Mouse (Mus musculus) CH12F3 (cell line): ENCODE data around the gene Prr29.
"Not testable (repeated sequence)": the region's sequence is repeated elsewhere in the genome, so short reads cannot be mapped to it uniquely, and the experiment has no call there.

Experiments used
- in situ Hi-C: fragments of 300-500 bp; cut with MboI; formaldehyde crosslinking; loops from 2 replicates; pipeline ENCODE4 v1.14.3; 2020; ENCODE audit warnings: low sequenced_read_pairs

Prr29 gene

DNA sequence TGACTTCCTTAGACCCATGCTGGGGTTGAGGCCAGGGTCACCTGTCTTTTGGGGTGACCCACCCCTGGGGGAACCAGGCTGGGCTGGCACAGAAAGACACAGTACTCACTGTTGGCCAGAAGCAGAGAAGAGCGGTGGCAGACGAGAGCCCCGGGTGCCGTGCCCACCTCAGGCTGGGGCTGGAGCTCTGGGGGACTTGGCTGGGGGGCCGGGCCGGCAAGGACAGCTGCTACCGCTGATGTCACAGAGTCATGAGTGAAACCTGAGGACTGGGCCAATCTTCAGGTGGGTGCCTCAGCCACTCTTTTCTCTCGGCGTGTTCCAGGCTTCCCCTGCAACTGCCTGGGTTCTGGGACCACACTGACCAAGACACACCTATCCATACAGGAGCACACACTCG lies at the start of gene Prr29:
Gene Prr29 (plus strand): TSS at position 107 of the 400 bp plus-strand sequence.
- in situ Hi-C loops = no loop called here

- in situ Hi-C loops = no loop called here
Observed at GRCm38 (mm10) chr11:106316416-106316815, 48.9 kb upstream of the Prr29 start.

GRCm38 (mm10) chr11:106317801-106318200 lies 47.5 kb upstream of the Prr29 start:
- in situ Hi-C loops = no loop called here

- in situ Hi-C loops = no loop called here
Observed at GRCm38 (mm10) chr11:106318406-106319366, 46.6 kb upstream of the Prr29 start.

DNA sequence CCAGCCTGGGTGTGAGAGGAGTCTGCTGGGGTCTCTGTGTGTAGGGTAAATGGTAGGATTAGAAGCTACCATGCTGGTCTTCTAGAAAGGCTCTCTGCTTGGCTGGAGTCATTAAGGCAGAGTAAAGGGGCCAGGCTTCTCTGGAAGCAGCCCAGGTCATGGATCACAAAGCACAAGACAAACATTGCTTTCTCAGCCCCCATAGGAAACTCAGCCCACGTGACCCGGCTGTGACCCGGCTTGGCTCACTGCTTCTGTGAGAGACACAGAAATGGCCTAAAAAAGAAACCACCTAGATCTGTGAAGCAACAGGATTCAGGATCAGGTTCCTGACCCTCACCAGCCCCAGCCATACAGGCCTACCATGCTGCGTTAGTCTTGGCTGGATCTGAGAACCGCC lies 40.4 kb upstream of the Prr29 start:
- in situ Hi-C loops = loop anchor here (5.0 kb wide), 1 partner anchor 67 kb away; no protein-coding TSS in a partner anchor

DNA sequence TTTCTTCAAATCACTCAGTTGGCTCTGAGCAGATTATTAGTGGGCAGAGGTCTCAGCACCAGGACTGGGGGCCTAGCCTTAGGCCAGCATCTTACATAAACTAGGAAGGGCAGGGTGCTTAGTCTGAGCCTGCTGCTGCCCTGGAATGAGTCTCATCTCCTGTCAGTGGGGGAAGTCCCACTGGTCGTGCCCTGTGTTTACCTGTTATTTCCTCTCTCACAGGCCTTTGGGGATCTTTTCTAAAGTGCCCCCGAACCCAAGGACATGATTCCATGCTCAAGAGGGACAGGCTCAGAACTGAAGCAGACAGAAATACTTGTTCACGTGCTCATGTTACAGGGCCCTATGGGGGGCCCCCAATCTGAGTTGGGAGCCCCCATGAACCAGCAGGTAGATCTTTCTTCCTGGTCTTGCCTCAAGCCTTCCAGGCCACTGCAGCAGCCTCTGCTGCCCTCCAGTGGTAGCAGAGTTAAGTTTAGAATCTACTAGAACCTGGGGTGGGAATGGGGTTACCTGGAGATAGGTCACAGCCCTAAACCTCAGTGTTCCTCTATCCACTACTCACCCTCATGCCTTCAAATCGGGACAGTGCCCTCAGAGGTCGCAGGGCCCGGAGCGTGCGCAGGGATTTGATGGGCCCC lies 39.6 kb upstream of the Prr29 start:
- in situ Hi-C loops = loop anchor here (5.0 kb wide), 1 partner anchor 67 kb away; no protein-coding TSS in a partner anchor

DNA sequence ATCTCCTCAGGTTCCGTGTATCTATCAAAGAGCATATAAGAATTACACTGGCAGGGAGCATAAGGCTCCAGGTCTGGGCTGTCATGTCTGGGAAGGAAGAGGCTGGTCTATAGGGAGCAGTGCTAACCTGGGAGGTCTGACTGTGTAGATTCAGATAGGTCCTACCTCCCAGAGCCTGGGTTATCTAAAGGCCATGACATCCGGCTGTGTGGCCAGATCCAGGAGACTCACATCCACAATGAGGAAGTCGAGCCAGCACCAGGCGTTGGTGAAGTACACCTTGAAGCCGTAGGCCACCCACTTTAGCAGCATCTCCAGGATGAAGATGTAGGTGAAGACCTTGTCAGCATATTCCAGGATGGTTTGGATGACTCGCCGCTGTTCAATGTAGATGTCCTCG lies 38.8 kb upstream of the Prr29 start:
- in situ Hi-C loops = loop anchor here (5.0 kb wide), 1 partner anchor 66 kb away; no protein-coding TSS in a partner anchor

GRCm38 (mm10) chr11:106328521-106328920 lies 36.8 kb upstream of the Prr29 start:
- in situ Hi-C loops = loop anchor here (5.0 kb wide), 1 partner anchor 64 kb away; no protein-coding TSS in a partner anchor

DNA sequence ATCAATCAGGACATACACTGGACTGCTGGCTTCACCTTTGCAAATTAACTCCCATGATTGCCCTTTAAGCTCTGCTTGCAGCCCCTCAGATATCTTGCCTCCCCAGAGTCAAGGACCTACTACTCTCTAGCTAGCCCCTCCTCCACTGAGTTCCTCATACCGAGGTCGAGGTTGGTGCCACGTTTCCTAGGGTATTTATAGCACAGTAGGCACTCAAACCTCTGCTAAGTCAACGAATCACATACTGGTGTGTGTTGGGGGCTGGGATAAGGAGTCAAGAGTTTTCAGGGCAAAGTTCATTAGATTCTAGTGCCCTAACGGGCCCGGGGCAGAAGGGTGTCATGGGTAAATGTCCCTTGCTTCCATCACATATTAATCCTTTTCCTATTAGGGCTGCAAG lies 36.1 kb upstream of the Prr29 start:
- in situ Hi-C loops = loop anchor here (5.0 kb wide), 1 partner anchor 63 kb away; no protein-coding TSS in a partner anchor

DNA sequence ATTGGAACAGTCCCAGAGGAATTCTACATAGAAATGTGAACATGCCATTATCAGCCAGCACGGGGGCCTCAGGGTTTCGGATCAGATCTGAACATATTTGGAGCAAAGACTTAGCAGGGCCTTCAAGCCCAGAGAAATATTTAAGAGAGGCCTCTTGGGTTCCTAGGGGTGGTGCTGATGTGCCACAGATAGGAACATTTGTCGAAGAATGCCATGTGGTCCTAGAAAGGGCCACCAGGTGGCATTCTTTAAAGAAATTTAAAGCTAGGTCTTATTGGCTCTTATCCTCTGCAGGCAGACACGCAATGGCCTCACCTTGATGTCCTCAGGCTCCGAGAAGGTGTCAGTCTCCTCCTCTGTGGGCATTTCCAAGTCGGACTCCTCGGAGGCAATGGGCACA lies 35.6 kb upstream of the Prr29 start:
- in situ Hi-C loops = loop anchor here (5.0 kb wide), 1 partner anchor 63 kb away; no protein-coding TSS in a partner anchor

- in situ Hi-C loops = no loop called here
Observed at GRCm38 (mm10) chr11:106332458-106332857, 32.8 kb upstream of the Prr29 start.

DNA sequence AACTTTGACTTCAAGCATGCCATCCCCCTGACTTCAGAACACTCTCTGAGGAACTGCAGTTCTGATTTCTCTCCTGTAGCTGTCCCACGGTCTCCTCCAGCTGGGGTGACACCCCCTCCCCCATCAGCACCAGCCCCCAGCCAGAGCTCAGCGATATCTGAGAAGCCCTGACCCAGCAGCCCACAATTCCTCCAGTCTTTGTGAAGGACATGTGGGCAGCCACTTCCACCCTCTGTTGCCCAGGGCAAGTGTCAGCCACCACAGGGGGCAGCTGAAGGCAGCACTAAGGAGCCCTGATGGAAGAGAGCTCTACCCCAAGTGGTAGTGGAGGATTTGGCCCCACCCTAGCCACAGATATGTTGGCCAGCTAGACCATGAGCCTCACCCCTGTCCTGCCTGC lies 31.2 kb upstream of the Prr29 start:
- in situ Hi-C loops = no loop called here

DNA sequence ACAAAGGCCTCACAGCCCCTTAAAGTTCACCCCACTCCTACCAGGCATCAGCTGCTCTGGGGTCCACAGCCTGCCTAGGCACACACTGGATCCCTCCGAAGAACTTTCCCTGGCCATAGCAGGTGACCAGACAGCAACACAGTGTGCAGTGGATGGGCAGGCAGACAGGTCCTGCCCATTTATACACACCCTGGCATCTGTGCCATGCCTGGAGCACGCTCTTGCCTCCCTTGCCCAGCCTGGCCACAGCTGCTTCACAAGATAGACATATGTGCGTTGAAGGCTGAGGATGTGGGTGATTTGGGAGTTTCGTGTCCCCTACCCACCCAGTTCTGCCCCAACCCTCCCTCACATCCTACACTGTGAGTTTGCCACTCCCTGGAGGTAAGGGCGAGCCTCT lies 27.2 kb upstream of the Prr29 start:
- in situ Hi-C loops = no loop called here

DNA sequence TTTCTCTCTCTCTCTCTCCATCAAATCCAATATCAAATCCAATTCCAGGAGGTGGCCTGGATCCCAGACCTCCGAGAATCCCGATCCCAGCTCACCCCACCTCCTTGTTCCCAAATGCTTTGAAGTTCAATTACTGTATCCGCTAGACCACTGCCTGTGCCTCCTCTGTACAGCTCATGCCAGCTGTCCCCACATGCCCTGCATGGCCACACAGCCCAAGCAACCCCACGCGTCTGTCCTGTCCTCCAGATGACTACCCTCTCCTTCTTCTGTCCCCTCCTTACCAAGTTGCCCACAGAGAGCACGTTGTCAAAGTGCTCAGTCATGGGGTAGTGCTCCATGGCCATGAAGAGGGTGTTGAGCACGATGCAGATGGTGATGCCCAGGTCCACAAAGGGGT lies 26.4 kb upstream of the Prr29 start:
- in situ Hi-C loops = no loop called here

DNA sequence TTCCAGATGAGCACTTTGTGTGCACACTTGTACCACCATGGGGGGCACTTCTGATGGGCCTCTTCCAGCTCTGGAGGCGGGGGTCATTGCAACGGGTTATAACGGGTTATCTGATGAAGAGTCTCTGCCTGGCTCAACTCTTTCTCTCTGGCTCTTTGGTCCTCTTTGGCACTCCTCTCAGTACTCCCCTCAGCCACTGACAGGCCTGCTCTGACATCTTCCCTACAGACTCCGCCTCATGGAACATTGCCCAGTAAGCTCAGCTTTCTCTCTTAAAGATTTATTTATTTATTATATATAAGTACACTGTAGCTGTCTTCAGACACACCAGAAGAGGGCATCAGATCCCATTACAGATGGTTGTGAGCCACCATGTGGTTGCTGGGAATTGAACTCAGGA lies 25.9 kb upstream of the Prr29 start:
- in situ Hi-C loops = not testable (repeated sequence)

DNA sequence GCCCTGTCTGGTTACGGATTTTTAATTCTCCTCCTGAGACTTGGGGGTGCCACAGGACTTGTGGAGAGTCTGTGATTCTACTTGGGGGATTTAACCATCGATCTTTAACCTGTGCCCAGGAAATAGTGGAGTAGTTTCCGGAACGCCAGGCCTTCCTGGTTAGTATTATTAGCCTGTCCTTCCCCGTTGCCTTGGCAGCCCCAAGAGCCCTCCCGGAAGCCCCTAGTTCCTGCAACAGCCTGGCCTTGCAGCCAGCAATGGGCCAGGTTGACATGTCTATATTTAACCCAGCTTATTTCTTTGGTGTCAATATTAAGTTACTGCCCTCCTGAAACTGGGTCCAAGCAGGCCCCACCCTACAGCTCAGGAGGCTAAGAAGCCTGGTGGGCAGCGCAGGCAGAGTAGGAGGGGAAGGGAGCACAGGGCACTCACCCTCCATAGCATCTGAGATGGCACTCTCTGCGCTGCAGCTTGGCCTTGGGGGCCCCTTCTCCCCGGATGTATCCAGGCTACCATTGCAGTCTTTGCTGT lies 24.2 kb upstream of the Prr29 start:
- in situ Hi-C loops = no loop called here

DNA sequence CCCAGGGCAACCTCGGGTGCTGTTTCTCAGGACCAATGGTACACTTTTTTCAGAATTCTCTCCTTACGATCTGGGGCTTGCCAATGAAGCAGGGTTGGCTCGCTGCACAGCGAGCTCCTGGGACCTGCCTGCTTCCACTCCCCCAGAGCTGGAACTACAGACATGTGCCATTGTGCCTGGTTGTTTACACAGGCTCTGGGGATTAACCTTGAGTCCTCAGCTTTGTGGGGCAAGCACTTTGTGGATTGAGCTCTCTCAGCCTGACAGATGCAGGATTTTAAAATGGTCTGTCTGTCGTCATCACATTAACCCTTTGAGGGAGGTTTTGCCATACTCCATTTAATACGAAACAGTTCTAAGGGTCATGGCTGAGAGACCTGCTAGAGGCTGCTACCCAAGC lies 20.4 kb upstream of the Prr29 start:
- in situ Hi-C loops = no loop called here

- in situ Hi-C loops = no loop called here
Observed at GRCm38 (mm10) chr11:106349772-106350171, 15.5 kb upstream of the Prr29 start.

- in situ Hi-C loops = no loop called here
Observed at GRCm38 (mm10) chr11:106350853-106351252, 14.4 kb upstream of the Prr29 start.

DNA sequence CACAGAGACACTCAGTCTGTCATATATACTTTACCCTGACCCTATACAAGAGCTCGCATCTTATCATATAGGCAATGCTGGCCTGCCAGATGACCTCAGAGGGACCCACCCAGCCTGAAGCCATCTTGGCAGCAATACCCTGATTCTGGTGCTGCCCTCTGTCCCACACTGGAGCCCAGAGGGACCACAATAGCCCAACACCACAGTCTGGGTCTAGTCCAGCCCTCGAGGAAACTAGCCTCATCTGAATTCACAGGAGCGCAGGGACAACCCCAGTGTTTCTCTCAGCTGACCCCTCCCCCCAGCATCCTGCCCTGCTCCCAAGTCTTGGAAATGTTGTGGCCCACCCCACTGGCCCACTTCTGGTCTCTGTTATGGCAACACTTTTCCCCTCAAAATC lies 14.0 kb upstream of the Prr29 start:
- in situ Hi-C loops = no loop called here

- in situ Hi-C loops = no loop called here
Observed at GRCm38 (mm10) chr11:106351941-106352340, 13.3 kb upstream of the Prr29 start.
